22 mouse cellular contexts compared by ENCODE assay signal in genomic region chr1:72242581-72243143, GRCm38 (mm10). TPM values are rescaled to one million over a fixed set of nuclear protein-coding genes. Genes with fewer than 3 reads are reported as not detected.
DNase-seq lines count a peak whose midpoint lies in the region; ATAC-seq and TF ChIP-seq lines count a peak whose summit lies in the region.
"Had no signal": no experiment of that assay in that cellular context is flagged by ENCODE, and none has a peak within 500 bp of the region (broad histone marks: within the 10 kb centered on the region; RNA-seq: fewer than 3 reads in every experiment).

No protein-coding gene starts in this region.

- no peak overlapping the region for H3K4me3 ChIP-seq in midbrain, embryonic 11.5 days (ENCODE audit: low read depth, low read length)
- H3K4me3 ChIP-seq in midbrain, embryonic 14.5 days (replicated peaks; ENCODE audit: low read depth, low read length): no peak overlapping the region
- H3K4me3 ChIP-seq in myocyte: no peak overlapping the region

- no peak for ATAC-seq in midbrain, embryonic 11.5 days (ENCODE audit: low FRiP score)
- ATAC-seq in midbrain, embryonic 14.5 days (ENCODE audit: low FRiP score, low TSS enrichment): no peak
- ATAC-seq: Patski had no signal

- WGBS in midbrain, embryonic 11.5 days: 87% methylated on average over 5 of the region's 5 CpGs
- 88% methylated on average over 5 of the region's 5 CpGs for WGBS in midbrain, embryonic 14.5 days

- no peaks in the 10 kb centered on the region for H3K36me3 ChIP-seq in midbrain, embryonic 11.5 days (ENCODE audit: control insufficient read depth, insufficient read depth, low read length)
- H3K36me3 ChIP-seq in midbrain, embryonic 14.5 days (ENCODE audit: control insufficient read depth, insufficient read depth, low read length): no peaks in the 10 kb centered on the region
- no peaks in the 10 kb centered on the region for H3K36me3 ChIP-seq in myocyte (ENCODE audit: control insufficient read depth, insufficient read depth)
- H3K36me3 ChIP-seq: embryonic facial prominence, embryonic 10.5 days; hindbrain, embryonic 13.5 days; intestine, embryonic 15.5 days had no signal

- no peak overlapping the region for H3K27ac ChIP-seq in midbrain, embryonic 11.5 days (ENCODE audit: low read depth, low read length)
- H3K27ac ChIP-seq in midbrain, embryonic 14.5 days (replicated peaks; ENCODE audit: low read depth, low read length): no peak overlapping the region

- no peak overlapping the region for H3K4me2 ChIP-seq in midbrain, embryonic 11.5 days
- no peak overlapping the region for H3K4me2 ChIP-seq in midbrain, embryonic 14.5 days (ENCODE audit: low read length)
- H3K4me2 ChIP-seq in myocyte (ENCODE audit: low read depth): peak overlapping the region; percentile 71

- no peak for TF ChIP-seq POLR2A in myocyte (IDR thresholded peaks at IDR 0.05; ENCODE audit: insufficient read length, low read depth)

- H3K79me2 ChIP-seq in myocyte (ENCODE audit: control insufficient read depth, insufficient read depth): no peaks in the 10 kb centered on the region

- H3ac ChIP-seq in myocyte (ENCODE audit: control insufficient read depth, insufficient read length): no peak overlapping the region

- H3K27me3 ChIP-seq in midbrain, embryonic 11.5 days (ENCODE audit: control insufficient read depth, insufficient read depth, low read length): no peaks in the 10 kb centered on the region
- 0 out of 2 replicates have a peak, but pooled peaks cover 4% of the 10 kb centered on the region for H3K27me3 ChIP-seq in midbrain, embryonic 14.5 days (ENCODE audit: control insufficient read depth, insufficient read depth, low read length)
- no peaks in the 10 kb centered on the region for H3K27me3 ChIP-seq in myocyte (ENCODE audit: control insufficient read depth, insufficient read depth, insufficient read length)
- H3K27me3 ChIP-seq: CH12.LX; intestine, embryonic 15.5 days; Patski had no signal

- no peak overlapping the region for H3K9ac ChIP-seq in midbrain, embryonic 11.5 days (ENCODE audit: low read length)
- no peak overlapping the region for H3K9ac ChIP-seq in midbrain, embryonic 14.5 days (replicated peaks; ENCODE audit: low read length)
- H3K9ac ChIP-seq: intestine, embryonic 15.5 days had no signal

- DNase-seq in midbrain, embryonic 11.5 days (ENCODE audit: low spot score, missing footprints): peak; percentile 41
- DNase-seq in midbrain, embryonic 14.5 days: no peak
- DNase-seq in 416B (ENCODE audit: low read depth) (peak; percentile 27), ES-CJ7 (ENCODE audit: low read depth, low spot score) (peak; percentile 97), adipocyte (ENCODE audit: low spot score) (no peak)
- DNase-seq in right cerebral cortex, postnatal 25 days: no peak
- DNase-seq: adrenal gland, postnatal 10 days; cerebellum, adult 11-12 months; cerebellum, adult 9-10 months; cerebellum, postnatal 36 days; forebrain, postnatal 0 days; gastrocnemius, postnatal 36 days; heart, adult 11 months; heart, postnatal 10 days; kidney, adult 18-20 months had no signal

- H3K4me1 ChIP-seq in midbrain, embryonic 11.5 days (ENCODE audit: control insufficient read depth, insufficient read depth, low read length): 0 out of 2 replicates have a peak, but pooled peaks cover 3% of the 10 kb centered on the region
- no peaks in the 10 kb centered on the region for H3K4me1 ChIP-seq in midbrain, embryonic 14.5 days (ENCODE audit: control insufficient read depth, insufficient read depth, low read length)
- H3K4me1 ChIP-seq: forebrain, embryonic 13.5 days; intestine, embryonic 15.5 days had no signal

- no peaks in the 10 kb centered on the region for H3K9me3 ChIP-seq in midbrain, embryonic 11.5 days (ENCODE audit: control insufficient read depth, low read length)
- H3K9me3 ChIP-seq in midbrain, embryonic 14.5 days (ENCODE audit: control insufficient read depth, low read length): no peaks in the 10 kb centered on the region
- H3K9me3 ChIP-seq: embryonic facial prominence, embryonic 10.5 days; forebrain, embryonic 13.5 days; hindbrain, embryonic 13.5 days; intestine, embryonic 15.5 days had no signal

TF ChIP-seq in myocyte, 11 proteins besides CTCF, POLR2A, EP300 and RAD21:
- no peak for TF ChIP-seq USF1 (IDR thresholded peaks at IDR 0.05; ENCODE audit: low read depth)
- no peak for TF ChIP-seq SRF (IDR thresholded peaks at IDR 0.05; ENCODE audit: control insufficient read depth, insufficient read length, low read depth)
- TF ChIP-seq MAX (IDR thresholded peaks at IDR 0.05; ENCODE audit: low read depth): no peak
- TF ChIP-seq MYOD1 (IDR thresholded peaks at IDR 0.05; ENCODE audit: control insufficient read depth in 1 of 3, insufficient read length in 2 of 3, low read depth in 2 of 3): no peak
- no peak for TF ChIP-seq CEBPB (IDR thresholded peaks at IDR 0.05; ENCODE audit: insufficient read depth, poor library complexity, severe bottlenecking)

RNA-seq across cellular contexts. Expression of gene Mreg, which starts 30.6 kb away (rescaled TPM):
- polyA plus RNA-seq in midbrain, embryonic 11.5 days (2014; fragmentation: Nextera tagmentation; extraction: Ambion mirVana): 5.5 and 6.3 TPM in 2 replicates
- polyA plus RNA-seq in midbrain, embryonic 14.5 days (2014; fragmentation: Nextera tagmentation; extraction: Ambion mirVana): 1.9 and 2.3 TPM in 2 replicates
- polyA plus RNA-seq in myocyte (2012; fragmentation: generic; extraction: Trizol): 2.0 TPM

RNA-seq across cellular contexts. Expression of gene Pecr, which starts 41.5 kb away (rescaled TPM):
- 14.5 and 14.7 TPM in 2 replicates for polyA plus RNA-seq in midbrain, embryonic 11.5 days (2014; fragmentation: Nextera tagmentation; extraction: Ambion mirVana)
- 6.3 and 7.7 TPM in 2 replicates for polyA plus RNA-seq in midbrain, embryonic 14.5 days (2014; fragmentation: Nextera tagmentation; extraction: Ambion mirVana)
- polyA plus RNA-seq in myocyte (2012; fragmentation: generic; extraction: Trizol): 13.7 TPM

RNA-seq across cellular contexts. Expression of gene Tmem169, which starts 41.5 kb away (rescaled TPM):
- 14.2 and 14.4 TPM in 2 replicates for polyA plus RNA-seq in midbrain, embryonic 11.5 days (2014; fragmentation: Nextera tagmentation; extraction: Ambion mirVana)
- polyA plus RNA-seq in midbrain, embryonic 14.5 days (2014; fragmentation: Nextera tagmentation; extraction: Ambion mirVana): 33.9 and 36.0 TPM in 2 replicates
- 0.41 TPM for polyA plus RNA-seq in myocyte (2012; fragmentation: generic; extraction: Trizol)

Comparison
In these comparisons a context has a peak if more than half of its experiments do, and no peak if none do; other contexts are left out.
1. DNase-seq: peak in midbrain, embryonic 11.5 days (single experiment), 416B (single experiment) and ES-CJ7 (single experiment); none in midbrain, embryonic 14.5 days (single experiment), adipocyte (single experiment) and right cerebral cortex, postnatal 25 days (single experiment).
2. RNA of gene Tmem169, which starts 41.5 kb away (polyA plus RNA-seq): 33.9 to 36.0 TPM in midbrain, embryonic 14.5 days and 14.2 to 14.4 TPM in midbrain, embryonic 11.5 days; 0.41 TPM in myocyte (single experiment); every median in the first group is over 10 times any median in the second.